Mouse (Mus musculus): ENCODE data around the gene Usp37. TPM values are rescaled to one million over a fixed set of nuclear protein-coding genes. Genes with fewer than 3 reads are reported as not detected.
"Not testable (repeated sequence)": the region's sequence is repeated elsewhere in the genome, so short reads cannot be mapped to it uniquely, and the experiment has no call there.

The Usp37 gene
- total RNA-seq (2015) (27.7 and 29.5 TPM in 2 replicates), total RNA-seq (2017) (30.5 and 42.6 TPM in 2 replicates)

DNA sequence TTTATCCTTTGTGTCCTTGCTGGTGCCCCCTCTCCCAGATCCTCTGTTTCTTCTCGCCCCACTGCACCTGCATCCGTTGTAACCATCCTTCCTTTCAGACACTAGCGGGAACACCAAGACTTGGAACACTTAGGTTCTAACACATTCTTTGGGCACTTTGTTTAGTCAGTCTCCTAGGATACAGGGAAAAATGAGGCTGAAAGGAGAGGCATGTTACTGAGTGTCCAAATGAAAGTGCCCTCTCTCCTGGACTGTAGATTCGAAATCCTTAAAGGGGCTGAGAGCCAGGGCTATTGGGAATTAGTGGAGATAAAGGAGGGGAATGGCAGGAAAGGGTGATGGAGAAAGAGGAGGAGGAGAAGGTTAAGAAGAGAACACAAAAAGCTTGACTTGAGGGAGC, at the start of gene Usp37:
Gene Usp37, minus strand, starts transcription at position 101 of the 400 bp plus-strand sequence.
- ATAC-seq (replicated peaks; ENCODE audit: poor library complexity) = no peak

DNA sequence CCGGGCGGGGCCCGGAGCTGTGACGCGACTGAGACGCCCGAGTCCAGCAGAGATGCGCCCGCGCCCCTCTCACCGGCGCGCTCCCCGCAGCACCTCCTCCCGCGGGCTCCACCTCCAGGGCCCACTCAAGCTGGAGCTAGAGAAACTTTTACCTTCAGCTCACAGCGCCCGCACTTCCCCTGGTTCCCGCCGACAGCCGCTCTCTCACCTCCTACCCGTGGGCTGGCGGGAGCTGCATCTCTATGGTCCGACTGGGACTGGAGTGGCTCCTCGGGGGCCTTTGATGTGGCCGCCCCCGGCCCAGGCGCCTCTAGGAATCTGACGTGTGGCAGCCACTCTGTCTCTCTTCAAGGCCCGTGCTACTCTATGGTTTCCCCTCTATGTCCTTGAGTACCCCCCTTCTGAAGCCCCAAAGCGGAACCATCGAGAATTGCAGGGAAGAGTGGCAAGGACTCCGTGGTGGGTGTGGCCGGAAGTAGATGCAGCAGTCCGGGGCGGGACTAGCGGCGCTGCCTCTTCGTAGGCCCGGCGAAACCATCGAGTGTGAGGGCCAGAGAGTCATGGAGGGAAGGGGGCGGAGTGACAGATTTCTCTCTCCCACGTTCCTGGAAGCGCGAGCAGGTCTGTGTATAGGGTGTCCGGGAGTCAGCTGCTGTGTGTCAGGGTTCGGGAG, 43.8 kb upstream of the Usp37 start, which contains the start of the genes Zfp142 and Bcs1l:
Gene Zfp142, minus strand, starts transcription at position 474 of the 673 bp plus-strand sequence.
Gene Bcs1l, plus strand, starts transcription at position 517 of the 673 bp plus-strand sequence.
- ATAC-seq (replicated peaks; ENCODE audit: poor library complexity) = peak; percentile 91

DNA sequence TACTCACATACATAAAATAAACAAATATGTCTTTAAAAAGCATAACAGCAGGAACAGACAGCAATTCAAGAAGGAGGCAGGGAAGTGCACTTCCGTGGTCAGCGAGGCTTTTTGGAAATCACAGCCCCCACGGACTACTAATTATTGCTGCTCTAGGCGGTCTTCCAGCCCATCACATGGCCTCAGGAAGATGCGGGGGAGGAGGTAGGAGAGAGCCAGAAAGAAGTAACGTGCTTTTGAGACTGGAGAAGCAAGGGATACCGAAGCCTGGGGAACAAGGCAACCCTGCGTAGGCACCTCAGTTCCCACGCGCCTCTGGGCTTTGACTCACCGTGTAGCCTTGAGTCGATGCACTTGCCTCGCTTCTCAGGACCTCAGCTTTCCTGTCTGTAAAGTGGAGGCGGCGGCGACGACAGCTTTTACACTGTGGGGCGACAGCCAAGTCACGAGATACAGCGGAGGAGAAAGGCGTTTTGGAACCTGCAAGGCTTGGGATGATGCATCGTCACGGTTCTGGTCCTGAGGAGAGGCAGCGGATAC, 43.2 kb upstream of the Usp37 start:
- ATAC-seq (replicated peaks; ENCODE audit: poor library complexity) = no peak

DNA sequence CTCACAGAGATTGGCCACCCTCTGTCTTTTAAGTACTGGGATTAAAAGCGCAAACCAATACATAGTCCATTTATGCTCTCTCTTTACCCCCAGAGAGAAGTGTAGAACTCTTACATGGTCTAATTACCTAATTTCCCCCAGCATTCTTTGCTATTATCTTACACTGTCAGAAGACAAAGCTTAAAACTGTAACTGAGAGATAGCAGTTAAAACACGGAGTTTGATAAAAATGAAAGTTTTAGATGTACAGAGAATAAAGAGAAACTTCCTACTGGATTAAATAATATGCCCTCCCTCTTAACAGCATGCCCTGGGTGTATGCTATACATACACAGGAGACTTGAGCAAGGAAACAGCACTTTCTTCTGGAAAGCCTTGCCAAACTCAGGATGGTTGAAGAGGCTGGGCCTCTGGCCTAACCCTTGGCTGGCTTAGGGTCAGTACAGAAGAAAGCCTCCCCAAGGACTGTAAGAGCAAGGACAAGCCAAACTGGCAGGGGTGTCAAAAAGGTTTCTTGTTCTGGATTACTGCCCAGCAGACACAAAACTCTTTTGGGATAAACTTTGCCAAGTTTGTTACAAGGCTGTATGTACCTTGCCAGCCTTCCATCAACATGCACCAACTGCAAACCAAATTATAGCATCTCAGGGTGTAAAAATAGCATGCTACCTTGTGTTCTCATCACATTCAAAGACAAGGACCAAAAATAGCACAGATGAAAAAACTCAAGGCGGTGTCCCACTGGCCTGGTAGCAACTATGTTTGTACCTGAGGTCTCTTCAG, 40.7 kb upstream of the Usp37 start:
- ATAC-seq (replicated peaks; ENCODE audit: poor library complexity) = peak; percentile 10; the same call in 1 of the 2 replicates

DNA sequence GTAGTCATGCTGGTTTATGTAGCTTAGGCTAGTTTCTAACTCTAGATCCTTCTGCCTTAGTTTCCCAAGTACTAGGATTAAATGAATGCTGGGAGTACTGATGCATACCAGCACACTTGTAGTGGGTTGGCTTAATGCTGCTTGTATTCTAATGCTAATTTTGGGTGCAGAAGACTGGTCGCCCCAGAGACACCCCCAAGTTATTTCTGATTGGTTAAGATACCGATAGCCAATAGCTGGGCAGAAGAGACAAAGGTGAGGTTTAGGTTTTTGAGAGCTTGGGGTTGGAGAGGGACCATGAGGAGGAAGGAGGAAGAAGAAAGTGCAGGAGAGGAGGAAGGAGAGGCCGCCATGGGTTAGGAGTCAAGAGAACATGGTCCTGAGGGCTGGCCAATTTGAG, 38.5 kb upstream of the Usp37 start:
- ATAC-seq (replicated peaks; ENCODE audit: poor library complexity) = no peak

DNA sequence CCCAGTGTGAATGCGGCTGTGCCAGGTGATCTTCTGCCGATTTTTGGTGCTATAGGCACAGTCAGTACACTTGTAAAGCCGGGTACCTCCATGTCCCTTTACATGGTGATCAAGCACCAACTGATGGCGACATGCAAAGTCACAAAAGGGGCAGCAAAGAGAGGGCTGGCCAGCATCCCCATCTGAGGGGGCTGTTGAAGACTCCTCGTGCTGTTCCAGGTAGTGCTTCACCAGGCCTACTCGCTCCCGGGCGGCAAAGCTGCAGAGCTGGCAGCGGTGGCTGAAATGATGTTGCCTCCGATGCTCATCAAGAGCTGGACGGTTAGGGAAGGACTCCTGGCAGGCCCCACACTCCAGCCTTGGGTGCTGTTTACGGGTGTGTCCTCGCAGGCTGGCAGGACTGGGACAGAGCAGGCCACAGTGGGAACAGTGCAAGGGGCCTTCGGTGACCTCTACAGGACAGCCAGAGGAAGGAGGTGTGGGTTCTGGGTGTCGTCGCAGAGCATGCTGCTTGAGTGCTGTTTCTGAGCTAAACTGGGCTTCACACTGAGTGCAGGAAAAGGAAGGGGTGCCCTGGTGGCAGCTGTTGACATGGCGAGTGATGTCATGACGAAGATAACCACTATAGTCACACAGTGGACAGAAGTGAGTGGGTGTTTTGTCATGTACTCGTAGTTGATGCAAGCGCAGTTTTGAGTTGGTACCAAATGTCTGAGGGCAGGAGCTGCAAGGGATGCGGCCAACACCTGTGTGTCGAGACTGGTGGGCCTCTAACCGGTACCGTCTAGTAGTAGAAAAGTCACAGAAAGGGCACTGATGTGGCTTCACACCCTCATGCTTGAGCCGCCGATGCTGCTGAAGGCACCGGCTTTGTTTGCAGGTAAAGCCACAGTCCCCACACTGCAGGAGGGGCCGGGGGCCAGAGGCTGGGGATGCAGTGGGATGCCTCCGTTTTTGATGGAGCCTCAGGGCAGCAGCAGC, 25.9 kb upstream of the Usp37 start:
- ATAC-seq (replicated peaks; ENCODE audit: poor library complexity) = 0 out of 2 replicates have a peak, but pooled peaks have one; percentile 42

DNA sequence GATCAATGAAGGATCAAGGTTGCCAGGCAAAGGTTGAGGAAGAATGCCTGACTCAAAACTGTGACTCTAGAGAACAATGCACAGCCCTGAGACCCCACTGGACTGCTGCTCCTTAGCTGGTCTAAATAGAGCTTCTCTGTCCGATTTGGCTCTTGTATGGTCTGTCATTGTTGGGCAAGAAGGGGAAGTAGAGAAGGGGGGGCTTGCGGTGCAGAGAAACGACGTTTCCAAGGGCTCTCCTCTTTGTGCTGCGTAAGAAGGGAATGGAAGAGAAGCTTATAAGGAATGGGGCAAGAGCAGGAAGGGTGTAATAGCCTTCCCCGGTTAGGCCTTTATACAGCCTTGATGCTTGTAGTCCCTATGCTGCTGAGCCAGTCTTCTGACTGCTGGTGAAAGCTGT, 21.8 kb upstream of the Usp37 start:
- ATAC-seq (replicated peaks; ENCODE audit: poor library complexity) = peak; percentile 71

DNA sequence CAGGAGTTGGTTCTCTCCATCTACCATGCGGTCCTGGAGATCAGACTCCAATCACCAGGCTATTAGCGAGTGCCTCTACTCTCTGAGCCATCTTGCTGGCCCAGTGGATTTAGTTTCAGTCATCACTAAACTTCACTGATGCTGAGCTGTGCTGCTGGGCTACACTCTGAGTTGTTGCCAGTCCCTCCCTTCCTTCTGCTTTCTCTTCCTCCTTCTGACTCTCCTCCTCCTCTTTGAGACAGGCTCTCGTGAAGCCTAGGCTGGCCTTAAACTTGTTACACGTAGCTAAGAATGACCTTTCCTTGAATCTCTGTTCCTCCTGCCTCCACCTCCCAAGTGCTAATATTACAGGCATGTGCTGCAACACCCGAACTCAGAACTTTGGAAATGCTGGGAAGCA, 15.0 kb upstream of the Usp37 start:
- 0 out of 2 replicates have a peak, but pooled peaks have one; percentile 39 for ATAC-seq (replicated peaks; ENCODE audit: poor library complexity)

DNA sequence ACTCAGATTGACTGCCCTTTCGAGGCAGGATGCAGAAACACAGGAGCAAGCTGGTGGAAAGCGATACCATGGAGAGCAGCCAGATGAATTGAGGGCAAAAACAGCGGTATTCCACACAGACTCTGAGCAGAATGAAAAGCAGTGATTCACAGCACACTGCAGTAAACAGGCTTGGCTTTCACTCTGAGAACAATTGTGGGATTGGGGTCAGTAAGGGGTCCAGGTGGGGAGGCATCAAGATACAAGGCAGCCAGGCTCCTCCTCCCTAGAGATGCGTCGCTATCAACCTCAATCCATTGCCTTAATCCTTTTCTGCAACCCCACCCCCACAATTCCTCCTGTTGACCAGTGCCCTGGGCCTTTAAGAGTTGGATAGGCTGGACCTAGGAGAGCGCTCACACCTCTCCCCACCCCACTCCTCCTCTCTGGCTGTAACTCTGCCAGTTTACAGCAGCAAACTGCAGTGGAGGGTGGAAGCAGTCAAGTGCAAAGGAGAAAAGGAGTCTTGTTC, 1.6 kb downstream of the Usp37 start, which contains the start of gene Plcd4:
Gene Plcd4, plus strand, starts transcription at position 438 of the 511 bp plus-strand sequence.
- ATAC-seq (replicated peaks; ENCODE audit: poor library complexity) = no peak

DNA sequence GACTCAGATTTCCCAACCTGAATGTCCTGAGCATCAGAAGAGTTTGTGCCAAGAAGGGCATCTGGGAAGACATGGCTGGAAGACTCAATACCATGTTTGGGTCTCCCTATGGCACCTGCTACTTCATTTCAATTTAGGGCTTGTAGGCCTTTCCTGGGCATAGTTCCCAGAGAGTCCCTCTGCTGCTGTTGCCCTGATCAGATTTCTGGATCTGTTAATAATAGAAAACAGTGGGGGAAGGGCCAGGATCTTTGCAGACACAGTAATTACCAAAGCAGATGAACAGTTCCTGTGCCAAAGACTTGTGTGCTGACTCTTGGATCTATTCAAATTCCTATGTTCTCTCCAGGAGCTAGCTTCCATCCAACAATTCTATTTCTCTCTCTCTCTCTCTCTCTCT, 5.4 kb downstream of the Usp37 start:
- no peak for ATAC-seq (replicated peaks; ENCODE audit: poor library complexity)

DNA sequence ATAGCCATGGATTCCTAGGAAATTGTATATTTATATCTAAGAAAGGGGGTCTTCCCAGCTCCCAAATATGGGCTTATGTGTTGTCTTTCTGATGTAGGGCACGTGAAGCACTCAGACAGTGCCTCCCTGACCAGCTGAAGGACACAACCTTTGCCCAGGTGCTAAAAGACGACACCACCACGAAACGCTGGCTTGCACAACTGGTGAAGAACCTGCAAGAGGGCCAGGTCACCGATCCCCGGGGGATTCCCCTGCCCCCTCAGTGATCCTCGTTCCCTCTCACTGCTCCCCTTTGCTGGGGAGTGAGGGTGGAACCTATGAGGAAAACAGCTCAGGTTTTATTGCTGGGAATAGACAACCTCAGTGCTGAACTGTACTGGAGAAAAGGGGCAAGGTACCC, 15.5 kb downstream of the Usp37 start:
- ATAC-seq (replicated peaks; ENCODE audit: poor library complexity) = no peak

DNA sequence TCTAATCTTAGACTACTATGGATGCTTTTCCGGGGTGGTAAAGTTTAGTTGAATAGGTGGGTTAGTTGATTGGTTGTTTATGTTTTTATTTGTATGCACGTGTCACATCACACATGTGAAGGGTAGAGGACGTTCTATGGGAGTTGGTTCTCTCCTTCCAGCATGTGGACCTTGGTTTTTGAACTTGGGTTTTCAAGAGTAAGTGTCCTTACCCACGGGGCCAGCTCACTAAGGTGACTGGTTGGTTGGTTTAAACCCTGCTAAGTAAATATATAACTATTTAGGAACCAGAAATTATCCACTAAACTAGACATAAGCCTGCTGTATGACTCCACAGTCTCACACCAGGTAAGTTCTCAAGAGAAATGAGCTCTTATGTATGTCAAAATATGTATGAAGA, 19.3 kb downstream of the Usp37 start:
- ATAC-seq (replicated peaks; ENCODE audit: poor library complexity) = no peak

DNA sequence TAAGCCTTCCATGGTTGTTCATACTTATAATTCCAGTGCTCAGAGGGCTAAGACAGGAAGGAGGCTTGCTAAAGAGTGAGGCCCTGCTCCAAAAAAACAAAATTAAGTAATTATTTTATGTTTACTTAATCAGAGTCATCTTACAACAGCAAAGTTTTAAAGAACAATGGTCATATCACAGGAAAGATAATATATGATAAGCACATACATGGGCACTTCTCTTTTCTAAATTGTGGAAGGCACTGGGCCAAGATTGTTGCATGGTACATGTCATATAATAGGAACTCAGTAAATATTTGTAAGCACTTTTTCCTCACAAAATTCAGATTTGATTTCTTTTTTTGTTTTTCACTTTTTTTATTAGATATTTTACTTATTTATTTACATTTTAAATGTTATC, 24.2 kb downstream of the Usp37 start:
- no peak for ATAC-seq (replicated peaks; ENCODE audit: poor library complexity)

DNA sequence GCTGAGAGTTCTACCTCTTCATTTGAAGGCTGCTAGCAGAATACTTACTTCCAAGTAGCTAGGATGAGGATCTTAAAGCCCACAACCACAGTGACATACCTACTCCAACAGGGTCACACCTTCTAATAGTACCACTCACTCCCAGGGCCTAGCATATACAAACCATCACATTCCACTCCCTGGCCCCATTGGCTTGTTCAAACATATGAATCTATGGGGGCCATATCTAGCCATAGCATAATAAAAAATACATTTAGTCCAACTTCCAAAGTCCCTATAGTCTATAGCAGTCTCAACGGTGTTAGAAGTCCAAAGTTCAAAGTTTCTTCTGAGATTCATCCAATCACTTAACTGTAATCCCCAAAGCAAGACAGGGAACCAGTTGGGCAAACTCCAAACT, 31.1 kb downstream of the Usp37 start:
- not testable (repeated sequence) for ATAC-seq (replicated peaks; ENCODE audit: poor library complexity)

DNA sequence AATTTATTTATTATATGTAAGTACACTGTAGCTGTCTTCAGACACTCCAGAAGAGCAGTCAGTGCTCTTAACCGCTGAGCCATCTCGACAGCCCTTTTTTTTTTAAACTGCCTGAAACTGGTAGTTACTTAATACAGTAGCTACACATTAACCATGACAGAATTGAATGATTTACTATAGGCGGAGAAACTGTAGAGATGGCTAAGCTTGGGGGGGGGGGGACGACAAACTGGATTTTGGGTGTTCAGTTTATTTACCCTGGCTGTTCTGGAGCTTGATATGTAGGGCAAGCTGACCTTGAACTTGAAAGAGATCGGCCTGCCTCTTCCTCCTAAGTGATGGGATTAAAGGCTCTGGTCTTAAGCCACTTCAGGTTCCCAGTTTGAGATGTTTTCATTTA, 32.8 kb downstream of the Usp37 start:
- no peak for ATAC-seq (replicated peaks; ENCODE audit: poor library complexity)

DNA sequence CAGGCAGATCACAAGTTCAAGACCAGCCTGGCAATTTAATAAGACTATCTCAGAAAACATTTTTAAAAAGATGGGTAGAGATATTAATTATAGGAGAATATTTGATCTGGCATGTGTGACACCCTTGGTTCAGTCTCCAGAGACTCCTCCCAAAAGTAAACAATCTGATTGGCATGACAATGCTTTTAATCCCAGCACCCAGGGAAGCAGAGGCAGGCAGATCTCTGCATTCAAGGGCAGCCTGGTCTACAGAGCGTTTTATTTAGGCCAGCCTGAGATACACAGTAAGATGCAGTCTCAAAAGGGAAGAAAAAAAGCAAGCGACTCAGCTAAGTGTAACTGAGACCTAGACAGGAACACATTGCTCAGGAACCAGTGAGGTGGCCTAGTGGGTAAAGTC, 36.3 kb downstream of the Usp37 start:
- ATAC-seq (replicated peaks; ENCODE audit: poor library complexity) = no peak

DNA sequence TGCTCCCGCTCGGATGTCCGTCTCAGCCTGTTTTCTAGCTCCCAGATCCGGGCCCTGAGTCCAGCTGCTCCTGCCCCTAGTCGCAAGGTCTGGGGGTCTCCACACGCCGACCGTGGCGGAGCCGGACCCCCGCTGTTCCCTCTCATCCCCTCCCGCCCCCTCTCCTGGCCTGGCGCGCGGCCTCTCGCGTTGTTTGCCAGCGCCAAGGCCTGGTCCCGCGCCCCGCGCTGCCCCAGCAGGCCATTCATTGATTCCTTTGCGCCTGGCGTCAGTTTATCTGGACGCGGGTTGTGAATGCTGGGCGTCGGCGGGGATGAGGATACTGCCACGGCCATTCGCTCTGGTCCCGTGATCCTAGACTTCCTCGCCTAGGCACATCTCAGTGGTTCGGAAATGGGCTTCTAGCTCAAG, 37.6 kb downstream of the Usp37 start:
- ATAC-seq (replicated peaks; ENCODE audit: poor library complexity) = peak; percentile 32

DNA sequence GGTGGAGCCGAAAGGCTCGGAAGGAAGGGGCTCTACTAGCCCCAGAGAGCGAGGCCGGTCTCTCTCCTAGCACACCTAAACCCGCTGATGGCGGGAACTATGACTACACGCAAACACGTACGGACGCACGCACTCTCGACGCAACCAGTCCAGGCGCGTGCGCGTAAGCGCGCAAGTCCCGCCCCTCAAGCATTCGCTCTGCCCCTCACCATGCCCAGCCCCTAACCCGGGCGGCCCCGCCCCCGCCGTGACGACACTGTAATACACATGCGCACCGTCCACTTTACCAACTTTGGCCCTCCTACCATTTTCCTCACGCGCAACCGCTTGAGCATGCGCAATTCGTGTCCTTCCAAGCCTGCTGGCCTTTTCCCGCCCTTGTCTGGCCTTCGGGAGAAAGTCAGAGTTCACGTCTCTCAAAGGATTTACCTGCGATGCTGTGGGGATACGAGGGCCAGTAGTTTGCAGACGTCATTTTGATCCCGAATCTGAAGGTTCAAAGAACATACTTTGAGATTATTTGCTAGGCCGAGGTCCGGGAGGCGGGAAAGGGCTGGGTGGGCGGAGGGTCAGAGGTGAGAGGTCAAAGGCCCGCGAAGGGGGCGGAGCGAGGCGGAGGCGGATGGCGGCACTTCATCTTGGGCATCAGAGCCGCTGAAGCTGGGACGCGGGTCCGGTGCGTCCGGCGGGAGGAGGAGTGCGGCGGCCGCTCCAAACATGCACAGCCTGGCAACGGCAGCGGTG, 38.2 kb downstream of the Usp37 start, which contains the start of gene Cnot9:
Gene Cnot9, plus strand, starts transcription at position 338 of the 744 bp plus-strand sequence.
- peak; percentile 92 for ATAC-seq (replicated peaks; ENCODE audit: poor library complexity)

DNA sequence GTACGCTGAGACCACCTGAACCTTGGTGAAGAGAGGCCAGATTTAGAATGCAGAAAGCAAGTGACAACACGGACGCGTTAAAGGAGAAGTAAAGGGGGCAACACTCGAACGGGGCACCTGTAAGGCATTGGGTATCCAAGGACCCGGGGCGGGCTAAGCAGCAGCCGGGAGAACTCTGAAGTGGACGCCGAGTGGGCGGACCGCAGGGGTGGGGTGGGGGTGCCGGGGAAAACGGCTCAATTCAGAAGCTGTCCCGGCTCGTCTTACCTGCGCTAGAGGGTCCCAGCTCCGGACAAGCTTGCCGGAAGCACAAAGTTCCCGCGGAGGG, 38.7 kb downstream of the Usp37 start:
- ATAC-seq (replicated peaks; ENCODE audit: poor library complexity) = peak; percentile 12; the same call in 1 of the 2 replicates

DNA sequence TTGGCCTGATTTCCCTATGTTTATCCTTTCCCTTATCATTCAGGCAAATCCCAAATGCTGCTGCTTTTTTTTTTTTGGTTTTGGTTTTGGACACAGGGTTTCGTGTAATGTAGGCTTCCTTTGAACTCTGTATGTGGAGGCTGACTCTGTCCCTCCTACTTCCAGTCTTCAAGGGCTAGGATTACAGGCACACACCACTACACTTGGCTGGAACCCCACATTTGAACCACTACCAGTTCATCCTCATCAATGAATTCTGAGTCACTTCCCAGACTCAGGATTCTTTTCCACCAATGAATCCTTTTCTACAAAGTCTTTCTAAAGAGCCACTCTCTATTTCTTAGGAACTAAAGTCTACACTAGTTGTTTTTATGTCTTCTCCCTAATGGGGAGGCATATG, 43.0 kb downstream of the Usp37 start:
- no peak for ATAC-seq (replicated peaks; ENCODE audit: poor library complexity)

Measured in megakaryocyte progenitor cell, adult 5-6 weeks (primary cell).